Mouse (Mus musculus) layer of hippocampus, postnatal 14 days (tissue): ENCODE results near the gene Zdhhc14. TPM values are rescaled to one million over a fixed set of nuclear protein-coding genes. Genes with fewer than 3 reads are reported as not detected.

Experiments used
- DNase-seq, 2 experiments: peaks; one replicate each; pipeline ENCODE4 v3.0.0; 2021 to 2022; ENCODE audit warnings: low spot score in 2 of 2, mixed read lengths in 1 of 2
- long read RNA-seq, 2 experiments: library from polyadenylated mRNA; stranded (forward); transcript quantifications; one replicate each; pipeline ENCODE4 v2.0.0; 2021
- total RNA-seq, 2 experiments: library from RNA; stranded (reverse); gene quantifications; 2 replicates each; pipeline ENCODE4 v1.2.3; 2021

Zdhhc14 gene
- 10 to 100 TPM; 41.2 to 42.2 TPM for total RNA-seq
- long read RNA-seq, experiment 1, transcript Zdhhc14-201 (9 exons, 3,078 nt) = major isoform, 41 of 62 reads
- long read RNA-seq, experiment 1, partial matches to known transcripts = 5 of 62 reads
- long read RNA-seq, experiment 1, other reads (novel, unspliced or antisense) = 16 of 62 reads
- long read RNA-seq, experiment 2, transcript Zdhhc14-201 (9 exons, 3,078 nt) = major isoform, 33 of 46 reads
- long read RNA-seq, experiment 2, partial matches to known transcripts = 7 of 46 reads
- long read RNA-seq, experiment 2, other reads (novel, unspliced or antisense) = 6 of 46 reads

DNA sequence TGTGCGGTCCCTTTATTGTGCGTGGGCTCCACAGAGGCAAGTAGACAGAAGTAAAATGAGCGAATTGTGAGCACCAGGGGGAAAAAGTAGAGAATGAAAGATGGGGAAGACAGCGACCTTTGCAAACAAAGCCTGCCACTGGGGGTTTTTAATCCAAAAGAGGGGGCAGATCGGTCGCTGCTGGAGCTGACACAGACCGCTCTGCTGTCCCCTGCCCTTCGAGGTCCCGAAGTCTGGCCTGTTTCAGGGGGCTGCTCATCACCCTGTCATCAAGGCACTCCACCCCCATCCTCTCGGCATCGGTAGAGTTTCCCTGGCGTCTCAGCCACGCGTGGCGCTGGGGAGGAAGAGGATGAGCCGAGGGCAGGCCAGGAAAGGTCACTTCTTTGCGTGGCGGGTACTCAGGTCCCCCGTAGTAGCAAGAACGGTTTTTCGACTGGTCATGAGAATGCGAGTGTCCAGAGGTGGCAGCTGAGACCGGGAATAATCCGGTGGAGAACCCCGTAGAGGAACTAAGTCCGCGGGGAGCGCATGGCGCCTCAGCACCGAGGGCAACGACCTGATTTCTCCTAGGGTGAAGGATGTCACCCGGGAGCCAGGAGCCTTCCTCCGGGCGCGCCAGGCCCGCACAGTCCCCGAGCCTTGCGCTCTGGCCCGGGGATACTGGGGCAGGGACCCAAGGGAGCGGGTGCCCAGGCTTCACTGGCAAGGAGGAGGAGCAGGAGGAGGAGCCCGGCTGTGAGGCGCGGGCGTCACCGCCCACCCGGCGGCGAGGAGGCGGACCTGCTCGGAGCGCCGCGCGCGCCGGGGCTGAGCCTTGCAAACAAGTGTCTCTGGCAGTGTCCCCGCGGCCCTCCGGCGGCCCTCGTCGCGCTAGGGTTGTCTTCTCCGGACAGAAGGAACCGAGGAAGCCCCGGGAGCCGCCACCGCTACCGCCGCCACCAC is at the start of gene Zdhhc14:
Zdhhc14 (plus strand) TSS at position 757 of the 945 bp plus-strand sequence.
- DNase-seq = peak; percentile 90 to 95

DNA sequence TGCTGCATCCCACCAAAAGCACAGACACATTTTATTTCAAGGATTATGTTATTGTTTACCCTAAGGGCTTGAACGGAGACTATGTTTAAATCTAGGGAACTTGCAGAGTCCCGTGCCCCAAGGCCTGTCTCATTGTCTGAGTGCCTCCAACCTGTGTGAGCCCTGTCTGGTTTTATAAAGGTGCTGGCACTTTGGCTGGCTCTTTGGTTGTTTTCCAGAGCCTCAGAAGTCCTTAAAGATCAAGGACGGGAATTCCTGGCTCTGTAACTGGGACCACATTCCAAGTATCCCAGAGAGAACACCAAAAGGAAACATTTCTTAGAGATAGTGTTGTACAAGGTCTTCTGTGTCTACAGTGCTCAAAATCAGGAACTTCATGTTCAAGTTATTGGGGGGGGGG is 49.1 kb upstream of the Zdhhc14 start:
- DNase-seq = no peak

DNA sequence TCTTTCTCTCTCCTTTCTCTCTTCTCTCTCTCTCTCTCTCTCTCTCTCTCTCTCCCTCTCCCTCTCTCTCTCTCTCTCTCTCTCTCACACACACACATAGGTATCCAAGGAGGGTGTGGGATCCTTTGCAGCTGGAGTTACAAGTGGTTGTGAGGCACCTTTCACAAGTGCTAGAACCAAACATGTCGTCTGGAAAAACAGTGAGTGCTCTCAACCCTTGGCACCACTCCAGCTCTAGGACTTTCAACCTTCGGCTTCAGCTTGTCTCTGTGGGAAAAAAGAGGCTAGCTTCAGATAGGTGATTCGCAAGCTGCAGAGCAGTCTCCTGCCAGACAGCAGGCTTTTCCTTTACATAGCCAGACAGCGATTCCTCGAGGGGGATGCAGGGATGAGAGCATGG is 48.6 kb upstream of the Zdhhc14 start:
- no peak for DNase-seq

DNA sequence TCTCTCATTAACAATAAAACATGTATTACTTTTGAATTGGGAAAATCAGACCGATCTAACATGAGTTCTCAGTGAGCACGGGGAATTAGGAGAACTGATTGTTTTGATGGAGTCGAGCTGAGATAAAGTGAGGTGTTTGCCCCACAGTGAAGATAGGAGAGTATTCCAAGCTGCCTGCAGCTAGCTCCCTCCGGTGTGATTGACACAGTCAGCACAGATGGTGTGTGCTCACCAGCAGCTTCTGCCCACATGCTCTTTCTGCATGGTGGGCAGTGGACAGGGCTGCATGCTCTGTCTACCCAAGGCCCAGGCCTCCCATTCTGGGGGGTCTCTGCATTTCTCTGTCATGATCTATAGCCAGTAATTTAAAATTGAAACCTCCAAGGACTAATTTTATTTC is 38.7 kb upstream of the Zdhhc14 start:
- DNase-seq = no peak

DNA sequence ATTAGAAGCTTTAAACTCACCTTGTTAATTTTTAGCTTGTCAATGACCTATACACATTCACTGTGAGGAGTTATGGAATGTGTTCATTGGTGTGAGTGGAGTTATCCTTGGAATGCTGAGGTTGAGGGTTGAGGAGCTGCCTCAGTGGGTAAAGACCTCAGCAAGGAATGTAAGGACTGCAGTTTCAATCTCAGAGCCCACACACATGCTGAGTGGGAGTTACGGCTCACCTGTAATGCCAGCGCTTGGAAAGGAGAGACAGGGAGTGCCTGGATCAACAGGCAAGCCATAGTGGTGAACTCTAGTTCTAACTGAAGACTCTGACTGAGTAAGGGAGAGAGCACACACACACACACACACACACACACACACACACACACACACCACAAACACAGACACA is 28.4 kb upstream of the Zdhhc14 start:
- DNase-seq = no peak

DNA sequence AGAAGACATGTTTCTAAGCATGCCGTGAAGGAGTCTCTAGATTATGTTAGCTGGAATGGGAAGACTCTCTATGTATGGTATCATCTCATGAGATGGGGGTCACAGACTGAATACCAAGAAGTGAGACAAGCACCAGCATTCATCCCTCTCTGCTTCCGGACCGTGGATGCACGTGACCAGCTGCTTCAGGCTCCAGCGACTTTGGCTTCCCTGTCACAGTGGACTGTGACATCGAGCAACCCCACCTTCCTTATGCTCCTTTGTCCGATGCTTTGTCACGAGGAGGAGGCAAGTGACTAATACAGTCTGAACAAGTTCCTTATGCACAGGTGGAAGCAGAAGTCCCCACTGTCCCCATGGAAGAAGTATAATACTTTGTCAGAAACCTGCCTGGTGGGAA is 25.6 kb upstream of the Zdhhc14 start:
- no peak for DNase-seq

DNA sequence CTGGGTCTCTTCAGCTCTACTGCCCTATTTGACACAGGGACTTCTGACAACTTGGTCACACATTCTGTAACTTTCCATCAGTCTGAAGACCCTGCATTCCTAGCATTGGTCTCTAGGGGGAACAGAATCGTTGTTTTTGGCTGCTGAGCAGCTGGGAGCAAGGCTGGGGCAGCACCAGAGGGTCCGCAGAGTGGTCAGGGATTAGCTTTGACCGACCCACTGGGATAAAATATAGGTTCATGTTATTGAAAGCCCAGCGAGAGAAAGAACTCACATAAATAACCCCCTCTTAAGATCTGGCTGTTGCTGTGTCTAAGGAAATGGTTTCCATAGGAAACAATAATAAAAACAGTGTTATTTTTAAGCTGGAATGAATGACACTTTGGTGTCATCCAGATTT is 25.2 kb upstream of the Zdhhc14 start:
- no peak for DNase-seq

DNA sequence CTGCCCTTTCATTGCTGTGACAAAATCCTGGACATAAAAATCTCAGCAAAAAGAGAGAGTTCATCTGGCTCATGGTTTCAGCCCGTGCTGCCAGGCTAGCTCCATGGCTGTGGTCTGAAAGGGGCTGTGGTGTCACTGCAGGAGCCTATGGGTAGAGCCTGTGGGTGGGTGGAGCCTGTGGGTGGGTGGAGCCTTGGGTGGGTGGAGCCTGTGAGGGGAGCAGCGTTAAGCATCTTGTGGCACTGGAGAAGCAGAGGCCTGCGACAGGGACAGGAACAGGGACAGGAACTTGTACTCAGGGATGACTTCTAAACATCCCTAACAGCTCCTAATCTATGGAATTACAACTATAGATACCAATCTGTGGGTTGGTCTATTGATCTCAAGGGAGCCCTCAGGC is 20.1 kb upstream of the Zdhhc14 start:
- no peak for DNase-seq

DNA sequence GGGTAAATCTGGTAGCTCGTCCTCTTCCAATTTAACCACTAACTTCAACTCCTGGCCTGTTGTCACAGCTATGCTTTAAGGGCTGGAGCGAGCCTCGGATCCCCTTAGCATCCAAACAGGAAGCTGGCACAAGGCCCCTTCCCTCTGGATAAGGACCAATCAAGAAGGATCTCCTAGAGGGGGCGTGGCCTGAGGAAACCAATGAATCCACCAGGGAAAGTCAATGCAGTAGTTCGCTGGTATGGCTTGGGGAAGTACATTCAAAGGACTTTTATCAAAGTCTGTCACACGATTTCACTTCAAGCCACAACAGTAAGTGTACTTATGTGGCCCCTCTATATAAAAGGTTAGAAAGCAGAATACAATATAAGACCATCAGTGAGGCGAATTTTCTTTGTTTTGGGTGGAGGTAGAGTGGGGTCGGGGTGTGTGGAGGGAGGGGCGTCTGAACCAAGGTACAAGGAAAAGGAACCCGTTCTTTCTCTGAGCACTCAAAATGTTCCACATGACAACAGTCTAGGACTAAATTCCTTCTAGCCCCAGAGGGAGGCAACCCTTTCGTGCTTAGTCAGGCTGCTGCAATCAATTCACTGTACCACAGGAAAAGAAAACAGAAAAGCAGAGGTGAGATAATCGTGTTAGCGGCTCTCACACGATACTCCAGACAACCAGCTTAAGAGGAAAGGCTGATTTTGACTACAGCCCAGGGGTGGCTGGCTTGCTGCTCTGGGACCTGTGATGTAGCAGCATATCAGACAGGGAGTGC is 16.2 kb upstream of the Zdhhc14 start:
- DNase-seq = no peak

DNA sequence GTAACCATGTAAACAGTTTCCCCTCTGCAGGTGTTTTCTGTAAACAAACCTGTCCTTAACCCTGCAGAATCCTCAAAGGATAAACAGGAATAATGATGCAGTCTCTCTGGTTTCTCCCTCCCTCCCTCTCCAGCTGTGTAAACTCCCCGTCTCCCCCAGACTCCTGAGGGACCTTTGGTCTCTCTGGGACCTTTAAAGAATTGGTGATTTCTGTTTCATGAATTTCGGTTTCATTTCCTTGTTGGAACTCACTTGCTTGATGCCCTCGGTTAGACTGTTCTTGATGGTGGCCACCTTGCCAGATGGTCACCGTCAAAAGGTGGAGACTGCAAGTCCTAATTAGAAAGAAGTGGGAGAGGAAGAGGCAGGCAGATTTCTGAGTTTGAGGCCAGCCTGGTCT is 8.9 kb upstream of the Zdhhc14 start:
- no peak for DNase-seq

DNA sequence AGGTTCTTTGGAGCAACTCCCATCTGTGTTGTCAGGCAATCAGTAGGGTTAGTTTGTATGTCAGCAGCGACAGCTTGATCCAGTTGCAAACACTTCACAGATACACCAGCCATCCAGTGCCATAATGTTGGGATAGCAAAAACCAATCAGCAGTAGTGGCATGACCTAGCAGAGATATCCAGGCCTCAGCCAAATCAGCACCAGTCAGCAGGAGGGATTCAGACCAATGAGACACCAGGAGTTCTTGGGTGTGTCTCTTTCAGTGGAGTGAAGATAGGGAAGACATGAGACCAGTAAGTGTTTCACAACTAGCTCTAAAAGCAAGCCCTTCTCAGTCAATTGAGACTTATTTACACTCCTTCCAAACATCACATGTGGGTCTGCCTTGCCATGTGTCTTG is 7.7 kb upstream of the Zdhhc14 start:
- no peak for DNase-seq

DNA sequence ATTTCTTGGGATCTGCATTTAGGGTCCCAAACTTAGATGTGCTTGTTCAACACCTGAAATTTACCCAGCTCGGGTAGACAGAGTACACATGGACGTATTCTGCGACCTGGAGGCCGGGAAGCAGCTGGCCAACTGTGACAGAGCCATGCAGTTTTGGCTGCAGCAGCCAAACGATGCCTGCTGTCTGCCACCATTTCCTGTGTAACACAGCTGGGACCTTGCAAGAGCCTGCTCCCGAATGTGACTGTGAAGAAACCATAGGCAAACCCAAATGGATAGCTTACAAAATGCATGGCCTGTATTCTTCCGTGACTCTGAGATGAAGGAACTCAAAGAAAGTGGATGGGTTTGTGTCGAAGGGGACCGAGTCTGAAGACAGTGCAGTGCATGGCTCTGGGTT is 4.2 kb upstream of the Zdhhc14 start:
- DNase-seq = no peak

DNA sequence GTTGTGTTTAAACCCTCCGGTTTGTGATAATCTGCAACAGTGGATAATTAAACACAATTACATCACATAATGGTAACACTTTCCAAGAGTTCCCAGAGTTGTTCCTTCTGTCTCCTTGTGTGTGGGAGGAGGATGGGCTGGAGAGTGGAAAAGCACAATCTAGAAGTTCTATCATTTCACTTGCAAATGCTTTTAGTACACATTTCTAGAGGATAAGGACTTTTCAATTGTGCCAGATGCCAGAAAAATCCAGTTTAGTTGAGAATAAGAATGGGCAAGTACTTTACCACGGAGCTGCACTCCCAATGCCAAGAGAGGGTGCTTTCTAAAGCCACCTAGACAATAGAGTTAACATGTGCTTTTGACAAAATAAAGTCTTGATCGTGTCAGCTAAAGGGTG is 2.0 kb upstream of the Zdhhc14 start:
- DNase-seq = peak in 1 of 2 experiments; percentile 23

DNA sequence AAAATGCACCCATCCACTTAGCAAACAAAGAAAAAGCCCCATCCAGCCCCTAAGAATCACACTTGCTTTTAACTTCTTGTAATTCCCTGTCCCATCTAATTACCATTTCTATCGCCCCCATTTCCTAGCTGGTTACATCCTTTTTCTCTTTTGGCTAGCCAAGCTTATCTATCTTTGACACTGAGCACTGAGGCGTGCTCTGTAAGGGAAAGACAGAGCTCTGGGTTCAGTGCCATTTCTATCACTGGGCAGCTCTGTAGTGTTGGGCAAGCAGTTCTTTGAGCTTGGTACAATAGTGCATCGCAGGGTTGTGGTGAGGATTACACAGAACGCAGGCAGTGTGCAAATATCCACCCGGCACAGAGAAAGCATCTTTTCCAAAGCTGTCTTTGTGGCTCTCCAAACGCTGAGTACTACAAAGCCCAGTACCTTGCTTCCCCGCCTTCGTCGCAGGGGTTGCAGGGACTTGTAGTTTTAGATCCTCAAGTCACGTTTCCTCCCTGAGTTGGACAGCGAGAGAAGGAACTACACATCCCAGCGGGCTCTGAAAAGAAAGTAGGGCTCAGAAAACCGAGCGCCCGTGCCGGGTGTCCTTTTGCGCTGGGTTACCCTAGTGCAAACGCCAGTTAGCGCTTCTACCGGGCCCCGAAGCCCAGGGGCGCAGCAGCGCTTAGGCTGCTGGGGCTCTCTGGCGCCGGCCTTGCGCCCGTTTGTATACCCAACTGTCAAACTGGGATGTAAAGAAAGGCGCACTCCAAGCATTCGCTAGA is 1.1 kb upstream of the Zdhhc14 start:
- peak; percentile 88 to 97 for DNase-seq

DNA sequence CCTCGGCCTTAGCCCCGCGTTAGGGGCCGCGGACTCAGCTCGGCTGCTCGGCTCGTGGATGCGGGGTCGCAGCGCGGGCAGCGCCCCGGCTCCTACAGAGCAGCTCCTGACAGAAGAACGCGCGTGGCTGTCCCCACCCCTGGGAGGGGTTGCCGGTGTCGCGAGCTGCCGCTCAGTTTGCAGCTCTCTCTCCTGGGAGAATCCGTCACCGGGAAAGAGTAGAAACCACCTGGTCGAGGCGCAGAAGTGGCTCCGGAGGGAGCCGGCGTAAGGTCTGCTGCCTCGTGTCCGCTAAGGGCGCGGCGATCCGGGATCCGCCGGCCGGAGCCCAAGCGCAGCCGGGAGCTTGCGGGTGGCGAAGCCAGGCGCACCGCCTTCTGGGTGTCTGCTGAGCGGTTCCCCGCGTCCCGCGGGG is 396 bp downstream of the Zdhhc14 start:
- DNase-seq = no peak

DNA sequence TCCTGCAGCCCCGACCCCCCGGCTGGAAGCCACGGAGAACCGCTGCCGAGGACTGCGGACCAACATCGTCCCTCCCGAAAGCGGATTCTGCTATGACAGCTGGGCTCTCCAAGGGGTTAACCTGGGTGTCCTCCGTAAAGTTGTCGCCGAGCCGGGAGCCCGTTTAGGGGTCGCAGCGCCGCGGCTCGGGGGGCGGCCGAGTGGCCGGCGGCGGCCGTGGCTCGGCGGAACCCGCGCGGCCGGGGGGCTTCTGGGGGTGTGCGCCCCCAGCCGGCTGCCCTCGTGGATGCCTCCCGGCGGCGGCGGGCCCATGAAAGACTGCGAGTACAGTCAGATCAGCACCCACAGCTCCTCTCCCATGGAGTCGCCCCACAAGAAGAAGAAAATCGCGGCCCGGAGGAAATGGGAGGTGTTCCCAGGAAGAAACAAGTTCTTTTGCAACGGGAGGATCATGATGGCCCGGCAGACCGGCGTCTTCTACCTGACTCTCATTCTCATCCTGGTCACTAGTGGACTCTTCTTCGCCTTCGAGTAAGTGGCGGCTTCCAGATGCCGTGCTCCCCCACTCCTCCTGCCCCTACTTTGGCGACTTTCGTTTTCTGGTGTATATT is 909 bp downstream of the Zdhhc14 start:
- peak; percentile 34 to 36 for DNase-seq

DNA sequence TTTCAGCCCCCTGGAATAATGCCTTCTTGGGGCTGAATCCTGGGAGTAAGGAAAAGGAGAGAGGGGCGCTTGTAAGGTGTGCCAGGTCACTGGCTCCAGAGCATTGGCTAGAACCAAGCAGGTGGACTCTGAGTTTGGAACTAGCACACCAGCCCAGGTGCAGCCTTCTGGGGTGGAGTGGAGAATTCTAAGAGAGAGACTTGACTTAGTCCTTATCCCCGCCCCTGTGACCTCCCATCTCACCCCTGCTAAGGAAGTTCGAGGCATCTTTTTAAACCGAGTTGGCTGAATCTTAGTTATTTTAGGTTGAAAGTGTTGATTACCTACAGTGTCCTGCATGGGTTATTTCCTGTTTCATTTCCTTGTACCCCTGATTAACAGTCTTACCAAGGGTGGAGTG is 1.5 kb downstream of the Zdhhc14 start:
- DNase-seq = no peak

DNA sequence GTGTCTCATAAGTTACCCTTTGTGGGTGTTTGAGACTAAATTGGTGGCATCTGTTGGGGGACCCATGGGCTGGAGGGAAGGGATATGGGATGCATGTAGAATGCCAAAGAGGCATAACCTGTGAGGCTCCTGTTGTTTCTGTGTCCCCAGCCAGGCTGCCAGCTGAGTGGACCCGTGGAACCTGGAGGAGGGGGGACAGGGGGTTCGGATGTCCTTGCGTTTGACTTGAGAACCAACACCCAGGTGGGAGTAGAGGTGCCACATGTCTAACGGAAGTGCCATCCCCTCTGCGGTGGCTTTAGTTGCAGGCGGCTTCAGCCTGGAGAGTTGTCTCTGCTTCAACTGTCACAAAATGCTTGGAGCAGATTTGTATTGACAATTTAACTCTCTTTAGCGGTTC is 2.5 kb downstream of the Zdhhc14 start:
- no peak for DNase-seq

DNA sequence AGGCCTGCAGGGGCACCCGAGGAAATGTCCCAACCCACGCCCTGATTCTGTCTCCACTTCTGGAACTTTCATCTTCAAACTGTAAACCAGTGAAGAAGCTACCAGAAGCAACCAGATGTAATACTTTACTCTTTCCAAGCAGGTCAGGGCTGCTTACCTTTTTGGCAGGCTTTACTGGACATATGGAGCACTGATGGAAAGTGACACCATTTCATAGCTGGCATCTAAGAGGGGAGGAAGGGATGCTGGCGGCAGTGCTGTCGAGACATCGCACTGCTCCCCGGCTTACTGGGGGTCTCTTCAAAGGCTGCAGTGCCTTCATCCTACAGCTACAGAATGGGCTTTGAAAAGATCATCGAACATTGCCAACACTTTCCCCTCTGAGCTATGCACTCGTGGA is 5.3 kb downstream of the Zdhhc14 start:
- DNase-seq = no peak

DNA sequence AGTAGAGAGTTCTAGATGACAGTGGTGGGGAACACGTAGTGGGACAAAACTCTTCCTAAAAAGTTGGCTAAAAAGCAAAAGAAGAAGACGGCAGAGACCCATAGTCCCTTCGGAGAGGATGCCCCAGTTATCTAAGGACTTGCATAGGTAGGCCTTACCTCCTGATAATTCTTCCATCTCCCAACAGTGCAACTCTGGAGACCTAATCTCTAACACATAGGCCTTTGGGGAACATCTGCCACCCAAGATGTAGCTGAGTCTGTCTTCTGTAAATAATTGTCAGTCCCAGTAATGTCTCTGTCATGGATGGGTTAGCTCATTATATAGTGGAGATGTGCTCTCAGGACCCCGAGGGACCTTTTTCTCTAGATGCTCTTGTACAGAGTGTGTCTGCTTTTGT is 6.6 kb downstream of the Zdhhc14 start:
- no peak for DNase-seq
